8 mouse cellular contexts compared by ENCODE assay signal in genomic region chr11:77348142-77348741, GRCm38 (mm10).
DNase-seq lines count a peak whose midpoint lies in the region; ATAC-seq and TF ChIP-seq lines count a peak whose summit lies in the region.

No protein-coding gene starts in this region.

- no peaks in the 10 kb centered on the region for H3K9me3 ChIP-seq in hindbrain, postnatal 0 days (ENCODE audit: low read length)

- ATAC-seq in common myeloid progenitor, adult 5-6 weeks (replicated peaks; ENCODE audit: low read depth, poor library complexity, severe bottlenecking) = peak; percentile 93
- ATAC-seq in hindbrain, postnatal 0 days = peak; percentile 95
- peak; percentile 100 for ATAC-seq in megakaryocyte, adult 5-6 weeks (ENCODE audit: poor library complexity, severe bottlenecking)

- intact Hi-C loops in gastrocnemius, adult 2 months (cut with DNase I) = loop anchor here (1.0 kb wide), 1 partner anchor 39 kb away; no protein-coding TSS in a partner anchor

- DNase-seq in adipocyte (ENCODE audit: low spot score) = peak; percentile 80
- peak; percentile 97 for DNase-seq in gastrocnemius, adult 2 months
- DNase-seq in hindbrain, postnatal 0 days (ENCODE audit: low spot score) = peak; percentile 85
- peak; percentile 55 for DNase-seq in left cerebral cortex, adult 8-10 months (ENCODE audit: low spot score in 2 of 2)
- DNase-seq in right cerebral cortex, adult 18-20 months = peak; percentile 80
- DNase-seq in urinary bladder, postnatal 10 days (ENCODE audit: low spot score) = peak; percentile 72

- no peak for TF ChIP-seq CTCF in gastrocnemius, adult 2 months (IDR thresholded peaks at IDR 0.05)
- no peak for TF ChIP-seq CTCF in hindbrain, postnatal 0 days (IDR thresholded peaks at IDR 0.05; ENCODE audit: low read depth)

- no peaks in the 10 kb centered on the region for H3K36me3 ChIP-seq in hindbrain, postnatal 0 days (ENCODE audit: insufficient read depth, low read length)

- H3K27me3 ChIP-seq in hindbrain, postnatal 0 days (ENCODE audit: insufficient read depth, low read length) = no peaks in the 10 kb centered on the region

- 1% methylated on average over 54 of the region's 54 CpGs for WGBS in hindbrain, postnatal 0 days

- H3K4me1 ChIP-seq in hindbrain, postnatal 0 days (ENCODE audit: insufficient read depth, low read length) = no peaks in the 10 kb centered on the region

- peak overlapping the region; percentile 79 for H3K4me2 ChIP-seq in hindbrain, postnatal 0 days (ENCODE audit: low read depth, low read length)

- peak overlapping the region; percentile 59 for H3K9ac ChIP-seq in hindbrain, postnatal 0 days (replicated peaks; ENCODE audit: low read length)

- peak overlapping the region; percentile 96 for H3K27ac ChIP-seq in gastrocnemius, adult 2 months
- H3K27ac ChIP-seq in hindbrain, postnatal 0 days = peak overlapping the region; percentile 45; the same call in 1 of the 2 replicates

- H3K4me3 ChIP-seq in gastrocnemius, adult 2 months = peak overlapping the region; percentile 79
- H3K4me3 ChIP-seq in hindbrain, postnatal 0 days (ENCODE audit: low read length) = peak overlapping the region; percentile 61

Comparison
In these comparisons a context has a peak if more than half of its experiments do, and no peak if none do; other contexts are left out.
1. Peak in every context shown above with its lines: DNase-seq, ATAC-seq, H3K4me3 ChIP-seq and H3K27ac ChIP-seq.